Mouse (Mus musculus) left cerebral cortex, postnatal 36 days (tissue): Measurements from ENCODE around the gene Atrnl1. TPM values are rescaled to one million over a fixed set of nuclear protein-coding genes. Genes with fewer than 3 reads are reported as not detected.

Experiments
- DNase-seq, 2 experiments: peaks; one replicate each; pipeline ENCODE4 v3.0.0; 2021 to 2022; ENCODE audit warnings: low spot score in 2 of 2, mixed read lengths in 1 of 2
- intact Hi-C: fragments of 180-260 bp; cut with DNase I; formaldehyde crosslinking; loops from one replicate; pipeline ENCODE4 v1.15.1; 2025
- total RNA-seq, 2 experiments: library from RNA; stranded (reverse); gene quantifications; 2 replicates each; pipeline ENCODE4 v1.2.3; 2021

Gene Atrnl1
- total RNA-seq, 2 experiments from 2014 or later, result 102 to 104 TPM

DNA sequence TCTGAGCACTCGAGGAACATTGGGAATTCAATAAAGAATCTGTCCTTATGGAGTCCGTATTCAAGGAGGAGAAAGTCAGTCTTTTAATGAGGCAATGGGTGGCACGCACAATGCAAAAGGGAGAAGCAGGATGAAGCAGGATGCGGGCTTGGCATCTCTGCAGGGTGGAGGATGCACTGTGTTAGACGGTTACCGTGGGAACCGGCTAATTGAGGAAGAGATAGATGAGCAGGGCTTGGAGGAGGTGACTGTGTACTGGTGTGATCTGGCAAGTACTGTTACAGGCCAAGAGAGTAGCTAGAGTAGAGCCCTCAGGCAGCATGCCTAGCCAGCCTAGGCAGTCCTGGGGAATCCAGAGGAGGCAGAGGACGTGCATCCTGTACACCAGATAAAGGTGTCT, 330.7 kb downstream of the Atrnl1 start:
- peak; percentile 54 to 62 for DNase-seq

DNA sequence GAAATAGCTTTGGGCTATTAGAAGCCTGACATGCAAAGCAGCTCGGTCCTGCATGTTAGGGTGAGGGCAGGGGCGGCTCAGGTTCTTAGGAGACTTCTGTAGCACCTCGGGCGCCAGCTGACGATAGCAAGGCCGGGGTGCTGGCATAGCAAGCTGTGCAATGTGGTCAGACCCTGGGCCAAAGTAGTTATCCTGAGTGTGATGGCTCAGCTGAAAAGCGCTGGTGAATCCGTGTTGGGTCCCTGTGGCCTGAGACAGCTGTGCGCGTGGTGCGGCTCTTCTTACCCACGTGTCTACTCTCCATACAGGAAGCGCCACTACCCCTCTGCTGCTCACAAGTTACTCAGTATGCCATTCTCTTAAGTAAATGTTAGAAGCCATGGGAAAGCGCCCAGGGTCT, 331.4 kb downstream of the Atrnl1 start:
- intact Hi-C loops, result no loop called here
- no peak for DNase-seq

More for the DNA sequence above, 330.7 kb downstream of the Atrnl1 start:
- intact Hi-C loops, result no loop called here

DNA sequence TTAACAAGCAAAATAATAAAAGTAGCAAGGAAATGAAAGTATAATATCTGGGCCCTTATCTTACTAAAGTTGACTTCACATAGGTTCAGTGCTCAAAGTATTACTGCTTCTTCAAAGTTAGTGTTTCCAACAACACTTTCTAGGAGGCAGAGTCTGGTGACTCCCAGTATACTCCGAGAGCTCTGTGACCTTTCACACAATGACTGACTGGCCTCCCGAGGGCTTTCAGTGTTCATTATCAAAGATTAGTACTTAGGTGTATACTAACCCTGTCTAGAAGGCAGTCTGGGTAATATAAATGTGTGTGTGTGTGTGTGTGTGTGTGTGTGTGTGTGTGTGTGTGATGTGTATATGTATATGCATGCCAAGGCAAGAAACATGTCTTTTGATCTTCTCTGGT, 332.5 kb downstream of the Atrnl1 start:
- intact Hi-C loops, result no loop called here
- DNase-seq, result no peak

DNA sequence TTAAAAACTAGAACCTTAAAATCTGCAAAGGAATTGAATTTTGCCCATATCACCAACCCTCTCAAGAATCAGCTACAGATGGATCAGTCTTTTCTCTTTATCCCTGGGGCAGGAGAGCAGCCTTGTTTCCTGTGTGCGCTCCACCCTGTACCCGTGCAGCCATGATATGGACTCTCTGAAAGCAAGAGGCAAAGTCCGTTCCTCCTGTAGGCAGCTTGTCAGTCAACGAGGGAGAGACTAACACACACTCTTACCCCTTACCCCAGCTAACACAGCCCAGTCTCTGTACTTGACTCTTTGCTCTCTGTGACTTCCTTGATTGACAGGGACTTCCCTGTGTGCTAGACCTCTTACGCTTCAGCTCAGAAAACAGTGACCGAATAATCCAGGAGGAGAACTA, 333.8 kb downstream of the Atrnl1 start:
- no peak for DNase-seq
- intact Hi-C loops, result no loop called here

DNA sequence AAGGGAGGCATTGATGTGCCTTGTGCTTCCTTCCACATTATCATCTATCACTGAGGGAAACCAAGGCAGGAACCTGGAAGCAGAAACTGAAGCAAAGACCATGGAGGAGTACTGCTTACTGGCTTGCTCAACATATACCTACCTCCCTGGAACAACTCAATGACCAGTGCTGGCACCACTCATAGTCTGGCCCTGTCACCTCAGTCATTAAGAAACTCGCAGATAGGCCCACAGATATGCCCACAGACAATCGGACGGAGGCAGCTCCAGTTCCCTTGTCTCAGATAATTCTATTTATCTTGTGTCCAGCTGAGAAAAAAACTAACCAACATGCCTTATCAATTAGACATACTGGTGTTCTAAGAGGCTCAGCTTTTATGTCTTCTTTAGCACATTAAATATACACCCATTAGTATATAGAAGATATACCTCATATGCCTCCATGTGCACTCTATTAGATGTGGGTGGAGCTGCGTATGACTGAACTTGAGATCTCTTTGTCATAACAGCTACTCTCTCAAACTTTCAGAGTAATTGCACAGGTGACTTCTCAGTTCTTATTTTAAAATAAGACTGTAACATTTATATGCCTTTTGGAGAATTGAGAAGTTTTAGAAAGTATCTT, 334.9 kb downstream of the Atrnl1 start:
- intact Hi-C loops, result no loop called here
- no peak for DNase-seq

DNA sequence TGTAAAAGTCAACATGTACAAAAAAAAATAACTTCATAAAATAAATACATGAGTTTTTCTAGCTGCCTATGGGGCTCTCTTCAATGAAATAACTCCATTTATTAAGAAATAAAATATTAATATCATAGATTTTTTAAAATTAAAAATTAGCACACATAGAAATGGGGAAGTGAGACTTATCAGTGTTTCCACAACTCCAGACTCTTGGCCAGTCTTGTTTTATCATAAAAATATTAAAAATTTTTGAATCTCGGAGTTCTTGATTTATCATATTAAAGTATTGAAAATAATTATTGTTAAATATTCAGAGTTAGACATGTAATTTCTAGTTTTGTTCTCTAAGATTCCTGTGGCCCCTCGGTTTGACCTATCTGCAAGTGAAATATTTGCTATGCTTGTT, 337.7 kb downstream of the Atrnl1 start:
- intact Hi-C loops, result no loop called here
- no peak for DNase-seq

DNA sequence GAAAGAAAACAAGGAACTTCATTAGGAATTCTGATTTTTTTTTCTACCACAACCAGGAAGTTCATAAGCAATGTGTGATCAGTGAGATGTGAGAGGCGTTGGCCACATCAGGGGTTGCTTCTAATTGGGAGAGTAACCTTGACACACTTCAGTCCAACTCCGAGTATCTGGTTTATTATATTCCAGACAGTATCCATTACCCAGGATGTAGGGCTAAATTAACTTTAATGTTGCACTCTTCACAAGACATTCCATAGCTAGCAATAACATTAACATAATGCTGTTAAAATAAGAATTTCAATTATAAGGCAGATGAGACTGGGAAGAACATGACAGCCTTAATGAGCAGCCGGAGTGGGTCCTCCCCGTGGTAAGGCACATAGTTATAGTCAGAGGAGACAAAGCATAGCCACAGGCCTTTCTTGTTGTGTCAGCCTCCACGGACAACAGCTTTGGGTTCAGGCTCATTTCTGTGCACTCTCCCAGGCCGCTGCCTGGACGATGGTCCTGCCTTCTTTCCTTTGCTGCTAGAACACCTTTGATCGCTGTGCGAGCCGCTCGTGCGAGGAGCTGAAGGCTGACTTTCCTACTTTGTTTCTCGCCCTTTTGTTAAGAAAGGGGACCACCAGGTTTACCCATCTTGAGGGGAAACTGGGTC, 338.6 kb downstream of the Atrnl1 start:
- DNase-seq, result no peak
- intact Hi-C loops, result no loop called here

DNA sequence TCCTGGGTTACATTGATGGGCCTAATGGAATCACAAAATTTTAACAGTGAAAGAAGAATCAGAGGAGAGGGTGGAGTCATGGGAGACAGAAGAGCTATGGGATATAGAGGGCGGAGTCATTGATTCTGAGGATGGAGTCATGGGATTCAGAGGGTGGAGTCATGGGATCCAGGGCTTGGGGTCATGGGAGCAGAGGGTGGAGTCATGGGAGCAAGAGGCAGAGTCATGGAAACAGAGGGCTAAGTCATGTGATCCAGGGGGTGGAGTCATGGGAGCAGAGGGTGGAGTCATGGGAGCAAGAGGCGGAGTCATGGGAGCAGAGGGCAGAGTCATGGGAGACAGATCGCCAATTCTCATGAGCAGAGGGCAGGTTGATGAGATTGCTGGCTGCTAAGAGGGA, 343.3 kb downstream of the Atrnl1 start:
- intact Hi-C loops, result no loop called here
- no peak for DNase-seq

DNA sequence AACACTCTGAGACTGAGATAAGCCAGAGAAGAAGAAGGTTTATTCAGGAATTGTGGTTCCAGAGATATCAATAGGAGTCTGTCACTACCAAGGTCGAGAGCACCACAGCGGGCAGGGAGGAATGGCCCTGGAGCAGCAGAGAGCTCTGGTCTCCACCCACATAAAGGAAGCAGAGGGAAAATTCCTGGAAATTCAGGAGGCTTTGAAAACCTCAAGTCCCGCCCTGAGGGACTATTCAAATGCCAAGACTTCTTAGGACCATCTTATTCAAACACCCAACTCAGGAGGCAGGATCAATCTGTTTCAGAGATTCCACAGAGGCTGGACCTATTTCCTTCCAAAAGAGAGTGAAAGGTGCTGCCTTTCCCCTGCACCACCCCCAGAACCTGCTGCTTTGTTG, 345.6 kb downstream of the Atrnl1 start:
- DNase-seq, result no peak
- intact Hi-C loops, result no loop called here

DNA sequence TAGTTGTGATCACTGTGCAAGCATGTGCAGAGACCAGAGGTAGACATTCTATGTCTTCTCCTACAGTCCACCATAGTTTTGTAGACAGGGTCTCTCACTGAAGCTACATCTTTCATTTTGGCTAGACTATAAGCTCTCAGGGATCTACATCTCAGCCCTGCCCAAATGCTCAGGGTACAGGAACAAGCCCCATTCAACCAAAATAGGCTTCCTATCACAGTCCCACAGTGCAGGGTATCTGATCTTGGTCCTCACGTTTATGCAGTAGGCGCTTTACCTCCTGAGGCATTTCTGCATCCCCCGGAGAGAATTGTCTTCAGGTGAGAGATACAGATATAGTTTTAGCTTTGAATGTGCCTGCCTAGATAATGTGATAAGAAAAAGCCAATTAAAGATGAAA, 346.5 kb downstream of the Atrnl1 start:
- intact Hi-C loops, result no loop called here

DNA sequence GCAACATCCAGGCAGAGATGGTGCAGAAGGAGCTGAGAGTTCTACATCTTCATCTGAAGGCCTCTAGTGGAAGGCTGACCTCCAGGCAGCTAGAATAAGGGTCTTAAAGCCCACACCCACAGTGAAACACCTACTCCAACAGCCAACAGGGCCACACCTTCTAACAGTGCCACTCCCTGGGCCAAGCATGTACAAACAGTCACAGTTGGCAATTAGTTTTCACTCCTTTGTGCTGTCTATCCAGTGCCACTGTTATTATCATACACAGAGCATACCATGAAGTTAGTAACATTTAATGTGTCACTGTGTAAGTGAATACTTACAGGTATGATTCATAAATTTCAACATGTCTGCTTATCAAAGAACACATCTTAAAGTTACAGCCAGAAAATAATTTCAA, 347.3 kb downstream of the Atrnl1 start:
- intact Hi-C loops, result no loop called here
- no peak for DNase-seq

More for the DNA sequence above, 346.5 kb downstream of the Atrnl1 start:
- DNase-seq, result no peak

DNA sequence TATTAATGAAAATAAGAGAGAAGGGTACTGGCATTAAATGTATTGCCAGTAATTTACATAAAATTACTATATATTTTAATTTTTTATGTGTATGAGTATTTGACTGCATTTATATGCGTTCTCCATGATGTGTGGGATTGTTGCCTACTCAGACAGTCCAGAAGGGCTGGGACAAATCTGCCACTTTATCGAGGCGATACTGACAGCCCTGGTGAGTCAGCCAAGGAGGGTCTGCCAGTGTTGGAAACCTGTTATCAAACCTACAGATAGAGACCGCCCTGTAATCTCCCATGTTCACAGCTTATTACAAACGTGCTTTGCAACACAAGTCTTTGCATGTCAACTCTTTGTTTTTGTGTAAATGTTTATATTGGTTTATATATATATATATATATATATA, 347.9 kb downstream of the Atrnl1 start:
- intact Hi-C loops, result no loop called here
- no peak for DNase-seq

DNA sequence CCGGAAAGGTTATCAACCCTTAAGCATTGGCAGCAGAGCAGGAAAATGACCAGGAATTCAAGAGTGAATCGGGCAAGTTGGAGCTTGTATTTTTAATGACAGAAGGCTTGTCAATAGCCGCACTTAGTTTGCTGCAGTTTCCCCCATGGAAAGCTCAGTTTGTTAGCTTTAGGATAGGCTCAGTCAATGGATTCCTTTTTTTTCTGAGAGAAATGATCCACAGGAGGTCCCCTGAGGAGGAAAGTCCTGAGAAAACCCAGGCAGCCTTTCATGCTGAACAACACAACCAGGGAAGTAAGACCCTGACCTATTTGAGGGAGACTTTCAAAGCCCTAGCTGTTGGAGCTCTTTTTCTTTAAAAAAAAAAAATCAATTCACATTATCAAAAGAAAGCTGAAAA, 350.5 kb downstream of the Atrnl1 start:
- intact Hi-C loops, result no loop called here
- no peak for DNase-seq

DNA sequence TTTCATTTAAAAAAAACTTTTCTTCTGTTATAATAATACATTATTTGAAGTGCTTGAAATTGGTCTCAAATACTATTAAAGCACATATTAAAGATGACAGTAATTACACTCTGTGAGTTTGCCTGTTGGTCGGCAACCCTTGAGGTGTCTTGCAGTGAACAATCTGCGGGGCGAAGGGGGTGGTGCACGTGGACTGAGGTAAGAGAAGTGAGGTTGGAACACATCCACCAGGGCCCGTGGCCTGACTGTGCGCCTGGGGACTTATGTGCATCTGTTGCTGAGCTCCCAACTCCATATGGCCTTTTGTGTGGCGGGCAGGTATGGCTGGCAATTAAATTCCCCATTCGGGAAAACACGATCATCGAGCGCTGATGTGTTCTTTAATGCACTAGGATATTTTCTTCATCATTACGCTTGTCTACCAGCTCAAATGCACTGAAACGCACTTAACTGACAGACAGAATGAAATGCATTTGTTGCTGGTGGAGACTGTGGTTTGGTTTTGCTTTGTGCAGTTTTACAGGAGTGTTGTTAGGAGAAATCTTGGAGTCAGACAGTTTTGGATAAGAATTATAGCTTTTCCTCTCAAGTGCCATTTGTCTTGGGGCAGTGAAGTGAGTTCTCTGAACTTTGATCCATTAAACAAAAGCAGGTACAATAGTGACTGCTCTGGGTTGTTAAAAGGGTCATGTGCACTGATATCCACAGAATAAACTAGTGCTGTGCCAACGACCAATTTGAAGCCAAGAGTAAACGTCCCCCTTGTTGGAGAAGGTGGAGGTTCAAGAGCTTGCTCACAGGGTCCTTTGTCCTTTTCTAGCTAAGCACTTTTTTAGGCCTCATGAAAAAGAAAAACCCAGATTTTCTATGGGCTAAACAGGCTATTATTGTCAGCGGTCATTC, 351.2 kb downstream of the Atrnl1 start:
- intact Hi-C loops, result no loop called here
- DNase-seq, result no peak

DNA sequence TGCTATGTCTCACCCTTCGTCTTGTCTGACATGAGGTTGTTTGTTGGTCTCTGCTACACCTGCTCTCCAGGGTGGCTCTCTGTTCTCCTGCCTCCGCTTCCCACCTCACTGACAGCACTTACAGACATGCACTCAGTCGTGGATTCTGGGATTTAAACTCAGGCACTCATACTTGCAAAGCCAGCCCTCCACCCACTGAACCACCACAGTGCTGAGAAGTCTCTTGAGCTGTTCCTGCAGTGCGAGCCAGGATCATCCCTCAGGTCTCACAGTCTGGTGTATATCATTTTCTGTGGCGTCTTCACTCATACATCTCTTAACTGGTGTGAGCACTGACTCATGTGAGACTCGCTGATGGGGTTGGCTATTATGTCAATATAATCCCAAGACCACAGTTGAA, 353.0 kb downstream of the Atrnl1 start:
- intact Hi-C loops, result no loop called here

DNA sequence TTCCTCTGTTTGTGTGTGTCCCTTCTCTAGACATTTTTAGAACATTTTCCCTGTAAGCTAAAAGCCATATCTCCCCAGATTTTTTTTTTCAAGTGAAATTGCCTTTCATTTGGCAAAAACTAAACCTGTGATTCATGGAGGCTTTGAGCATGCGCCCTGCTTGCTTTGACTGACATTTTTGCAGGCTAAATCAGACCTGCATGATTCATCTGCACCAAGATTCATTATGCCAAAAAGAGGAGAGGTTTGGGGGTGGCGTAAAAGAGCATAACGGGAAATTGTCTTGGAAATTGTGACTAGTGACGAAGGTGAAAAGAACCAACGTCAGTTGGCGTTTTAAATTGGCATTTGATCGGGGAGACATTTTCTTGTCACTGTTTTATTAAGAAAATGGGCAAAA, 358.9 kb downstream of the Atrnl1 start:
- intact Hi-C loops, result no loop called here
- peak; percentile 66 to 69 for DNase-seq

More for the DNA sequence above, 353.0 kb downstream of the Atrnl1 start:
- no peak for DNase-seq

DNA sequence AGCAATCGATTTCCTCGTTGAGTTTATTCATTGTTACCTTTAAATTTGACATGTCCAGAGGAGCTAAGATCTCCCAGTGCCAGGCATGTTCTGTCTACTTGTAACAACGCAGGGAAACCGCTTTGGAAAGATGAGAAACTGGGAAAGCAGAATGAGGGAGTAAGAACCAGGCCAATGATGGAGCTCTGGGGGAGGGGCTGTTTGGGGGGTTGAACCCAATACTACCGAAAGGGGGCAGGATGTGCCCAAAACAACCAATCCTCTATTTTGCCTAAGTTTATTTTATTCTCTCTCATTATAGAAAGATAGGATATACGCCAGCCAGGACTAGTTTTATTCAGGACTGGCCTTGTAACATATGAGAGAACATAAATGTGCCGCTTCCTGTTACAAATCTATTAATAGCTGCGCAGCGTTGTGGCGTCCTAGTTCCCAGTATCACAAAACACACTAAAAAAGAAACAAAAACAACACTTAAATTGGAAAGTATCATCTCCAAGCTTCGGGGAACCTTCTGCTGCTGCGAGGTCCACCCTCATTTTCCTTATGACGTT, 359.6 kb downstream of the Atrnl1 start:
- intact Hi-C loops, result no loop called here
- peak in 1 of 2 experiments; percentile 33 for DNase-seq

DNA sequence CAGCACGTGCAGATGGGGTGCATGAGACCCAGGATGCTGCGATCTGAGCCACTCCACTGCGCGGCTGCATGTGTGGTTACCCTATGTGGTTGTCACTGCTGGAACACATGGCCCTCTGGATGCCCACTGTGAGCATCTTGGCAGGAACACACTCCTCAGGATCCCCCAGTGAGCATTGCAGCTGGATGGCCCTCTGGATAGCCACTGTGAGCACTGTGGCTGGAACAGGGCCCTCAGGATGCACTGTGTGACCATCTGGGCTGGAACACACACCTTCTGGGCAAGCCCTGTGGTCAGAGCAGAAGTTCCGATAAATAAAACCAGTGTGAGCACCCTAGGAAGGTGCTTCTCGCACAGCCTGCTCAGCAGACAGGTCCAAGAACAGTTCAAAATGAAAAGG, 364.4 kb downstream of the Atrnl1 start:
- no peak for DNase-seq
- intact Hi-C loops, result no loop called here

DNA sequence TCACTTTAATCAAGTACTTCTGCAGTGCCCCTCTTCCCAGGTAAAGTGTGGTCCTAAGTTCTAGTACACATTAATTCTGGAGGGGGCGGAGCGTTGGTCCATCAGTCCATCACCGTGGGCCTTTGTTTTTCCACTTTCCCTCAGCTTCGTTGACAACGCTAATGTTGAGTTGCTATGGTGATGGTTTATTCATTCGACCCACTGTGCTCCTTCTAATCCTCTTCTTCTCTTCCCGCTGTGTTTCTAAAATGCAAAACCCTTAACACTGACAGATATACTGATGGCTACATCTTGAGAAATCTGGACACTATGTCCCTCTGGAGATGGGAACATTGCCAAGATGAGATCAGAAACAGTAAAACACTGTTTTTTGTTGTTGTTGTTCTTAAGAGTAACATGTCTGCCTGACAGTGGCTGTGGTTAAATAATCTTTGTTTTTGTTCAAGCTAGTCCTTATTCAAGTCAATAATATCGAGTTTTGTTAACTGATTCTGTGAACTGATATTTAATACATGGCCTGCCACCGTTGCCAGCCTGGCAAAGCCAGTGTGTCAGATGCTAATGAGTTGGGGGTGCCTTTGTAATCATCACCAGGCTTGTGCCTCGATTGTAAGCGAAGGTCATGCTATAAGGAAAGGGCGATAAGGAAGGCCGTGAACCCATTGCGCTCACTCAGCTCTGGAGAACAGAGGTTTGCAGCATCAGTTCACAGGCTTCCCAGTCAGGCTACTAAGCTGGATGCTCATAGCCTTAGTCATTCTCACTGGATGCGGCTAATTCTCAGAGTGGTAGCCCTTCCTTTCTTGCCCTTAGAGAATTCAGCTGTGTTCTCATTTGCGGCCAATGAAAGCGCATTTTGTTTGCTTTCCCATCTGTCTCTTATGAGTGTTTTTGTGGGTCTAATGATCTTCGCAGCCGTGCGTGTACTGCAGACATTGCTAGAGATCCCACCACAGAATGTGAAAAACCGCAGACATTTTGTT, 375.4 kb downstream of the Atrnl1 start:
- intact Hi-C loops, result no loop called here
- no peak for DNase-seq
